Mouse (Mus musculus) granulocyte monocyte progenitor cell, adult 5-6 weeks (primary cell): ENCODE data around the gene Tln2. TPM values are rescaled to one million over a fixed set of nuclear protein-coding genes. Genes with fewer than 3 reads are reported as not detected.

Experiments used
- ATAC-seq: replicated peaks from 2 replicates; pipeline ENCODE4 v1.8.0; 2016; ENCODE audit warnings: mild to moderate bottlenecking, moderate TSS enrichment, inconsistent platforms; ENCODE audit not compliant: poor library complexity, severe bottlenecking
- total RNA-seq, 2 experiments: library from RNA; stranded (forward) in 1 of 2; stranded (reverse) in 1 of 2; fragments of 200-712, 200-1000 nt in 1 of 2; fragments of >200 nt in 1 of 2; fragmentation: Nextera tagmentation in 1 of 2; gene quantifications; 2 replicates each; pipeline ENCODE4 v1.2.3; 2014 to 2017

Gene Tln2
- total RNA-seq, 2 experiments from 2014 or later: 1.4 TPM; not detected in 1

DNA sequence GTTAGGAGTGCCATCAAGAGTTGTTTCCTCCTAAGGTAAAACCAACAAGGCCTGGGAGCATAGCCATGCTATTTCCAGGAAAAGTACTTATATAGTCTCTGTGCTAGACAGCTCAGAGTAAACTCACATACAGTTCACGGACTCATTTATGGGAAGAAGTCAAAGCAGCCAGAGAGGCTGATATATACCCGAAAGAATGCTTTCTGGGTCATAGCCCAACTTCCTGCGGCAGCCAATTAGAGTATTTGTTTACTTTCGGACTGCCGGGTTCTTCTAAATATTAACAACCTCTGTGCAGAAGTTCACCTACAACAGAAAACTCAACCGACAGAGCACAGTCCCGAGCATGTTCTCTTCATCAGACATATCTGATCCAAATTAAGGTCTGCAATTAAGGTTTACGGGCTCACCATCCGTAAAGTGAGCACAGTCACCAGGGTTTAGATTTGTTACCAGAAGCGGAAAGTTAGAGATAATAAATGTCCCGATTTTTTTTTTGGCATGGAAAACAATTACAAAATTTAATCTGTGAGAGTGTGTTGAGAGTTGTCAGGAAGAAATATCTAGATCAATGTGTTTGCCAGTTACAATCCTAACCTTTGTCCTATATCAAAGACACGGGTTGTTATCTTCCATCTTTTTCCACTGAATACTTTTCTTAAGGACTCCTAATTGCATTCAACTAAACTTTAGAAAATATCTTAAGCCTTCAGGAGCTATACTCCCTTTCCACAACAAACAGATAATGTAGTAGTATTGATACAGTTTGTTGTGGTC lies 323.9 kb downstream of the Tln2 start:
- ATAC-seq: no peak

DNA sequence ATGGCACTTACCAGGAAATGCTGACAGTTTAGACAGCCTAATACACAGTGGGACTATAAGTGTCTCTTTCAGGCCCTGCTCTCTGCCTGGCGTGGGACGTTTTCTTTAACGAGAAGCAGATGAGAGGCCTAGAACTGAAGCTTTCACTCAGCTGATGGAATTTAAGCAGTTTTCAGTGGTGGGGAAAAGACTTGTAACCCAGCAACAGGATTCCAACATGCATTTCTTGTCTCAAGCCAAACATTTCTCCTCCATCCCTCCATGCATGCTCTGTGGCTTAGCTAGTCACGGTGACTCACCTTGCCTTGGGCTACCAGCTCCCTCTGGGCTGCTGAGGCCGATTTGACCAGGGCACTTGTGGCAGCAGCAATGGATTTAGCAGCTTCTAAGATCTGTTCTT lies 330.5 kb downstream of the Tln2 start:
- ATAC-seq: no peak

DNA sequence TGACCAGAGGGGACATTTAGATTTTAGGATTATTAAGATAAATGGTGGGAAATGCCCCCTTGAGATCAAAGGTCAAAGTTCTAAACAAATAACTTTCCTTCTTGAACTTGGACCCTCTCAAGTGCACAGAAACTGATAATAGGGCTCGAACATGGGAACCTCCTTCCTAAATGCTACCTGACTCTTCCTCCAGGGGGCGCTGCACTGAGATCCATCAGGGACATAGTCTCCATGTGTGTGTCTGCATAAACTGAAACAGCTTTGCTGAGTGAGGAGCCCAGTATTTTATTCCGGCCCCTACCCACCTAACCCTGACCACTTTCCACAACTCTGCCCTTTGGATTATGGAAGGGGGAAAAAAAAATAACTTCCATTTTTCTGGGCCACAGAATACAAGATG lies 339.1 kb downstream of the Tln2 start:
- ATAC-seq: no peak

DNA sequence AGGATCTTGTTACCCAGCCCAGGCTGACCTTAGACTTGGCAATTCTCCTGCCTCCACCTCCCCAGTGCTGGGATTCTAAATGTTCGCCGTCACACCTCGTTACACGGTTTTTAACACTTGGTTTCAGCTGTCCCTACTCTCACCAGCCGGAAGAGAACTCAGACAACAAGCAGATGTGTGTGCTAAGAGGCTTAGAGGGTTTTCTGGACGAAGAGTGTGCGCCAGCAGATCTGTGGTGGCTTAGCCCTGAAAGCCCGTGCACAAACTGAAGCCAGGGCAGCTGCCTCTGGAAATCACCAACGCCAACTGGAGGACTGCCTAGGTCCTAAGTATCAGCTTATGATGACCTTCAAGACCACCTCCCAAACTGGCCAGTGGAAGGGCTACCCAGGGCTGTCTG lies 341.5 kb downstream of the Tln2 start:
- ATAC-seq: no peak

DNA sequence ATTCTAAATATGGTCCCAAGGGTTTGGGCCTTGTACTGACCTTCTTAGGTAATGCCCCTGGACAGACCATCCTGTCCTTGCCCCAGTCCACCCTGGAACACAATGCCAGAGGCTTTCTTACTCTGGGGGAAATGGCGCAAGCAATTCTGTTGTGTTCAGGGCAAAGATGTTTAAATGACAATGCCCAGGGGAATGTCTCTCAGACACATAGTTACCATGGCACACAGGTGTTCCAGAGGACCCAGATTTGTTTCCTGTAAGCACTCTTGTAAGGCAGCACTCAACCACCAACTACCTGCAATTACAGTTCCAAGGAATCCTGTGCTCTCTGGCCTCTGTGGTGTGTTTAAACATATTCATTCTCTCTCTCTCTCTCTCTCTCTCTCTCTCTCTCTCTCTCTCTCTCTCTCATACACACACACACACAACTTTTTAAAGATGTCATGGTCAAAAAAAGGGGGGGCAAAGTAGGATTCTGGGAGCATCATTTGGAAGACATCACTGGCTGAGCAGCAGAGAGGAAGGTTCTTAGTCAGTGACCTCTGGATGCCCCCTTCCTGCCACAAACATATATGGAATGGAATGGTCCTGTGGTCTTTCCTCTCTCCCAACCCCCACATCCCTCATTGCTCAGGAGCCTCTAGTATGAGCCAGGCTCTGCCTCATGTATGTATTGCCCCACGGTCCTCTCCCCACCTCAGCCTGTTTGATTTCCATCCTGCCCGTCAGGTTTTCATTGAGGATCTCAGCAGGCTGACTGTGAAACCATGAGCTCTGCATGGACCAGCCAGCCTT lies 345.1 kb downstream of the Tln2 start:
- ATAC-seq: no peak

DNA sequence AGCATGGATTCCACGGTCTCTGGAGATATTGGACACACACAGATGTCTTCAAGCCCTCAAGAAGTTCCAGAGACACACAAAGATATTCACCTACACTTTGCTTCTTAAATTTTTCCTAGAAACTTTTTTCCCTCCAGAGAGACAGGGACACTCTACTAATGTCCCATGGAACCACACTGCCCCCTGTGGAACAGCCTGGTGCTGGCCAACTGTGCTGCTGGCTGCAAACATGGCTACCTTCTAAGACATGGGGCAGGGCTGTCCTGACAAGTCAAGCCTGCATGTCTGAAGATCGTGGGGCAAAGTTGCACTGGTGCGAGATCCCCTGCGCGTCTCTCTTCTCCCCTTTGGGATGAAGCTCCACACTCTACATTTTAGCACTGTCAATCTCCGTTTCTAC lies 346.2 kb downstream of the Tln2 start:
- no peak for ATAC-seq

DNA sequence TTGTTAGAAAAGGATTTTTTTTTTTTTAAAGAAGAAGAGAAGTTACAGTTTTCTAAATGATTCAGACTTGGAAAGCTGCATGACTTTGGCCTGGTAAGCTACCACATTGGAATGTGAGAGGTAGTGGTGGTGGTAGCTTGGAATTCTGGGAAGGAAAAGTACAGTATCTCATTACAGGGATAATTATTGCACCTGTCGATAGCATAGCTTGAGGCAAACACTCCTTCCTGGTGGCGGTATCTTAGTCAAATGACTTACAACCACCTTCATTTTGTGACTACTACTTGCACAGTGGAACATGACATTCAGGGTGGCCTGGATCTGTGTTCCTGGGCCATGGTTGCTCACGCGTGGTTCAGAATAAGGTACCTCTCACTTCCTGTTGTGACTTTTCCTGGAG lies 348.3 kb downstream of the Tln2 start:
- no peak for ATAC-seq

DNA sequence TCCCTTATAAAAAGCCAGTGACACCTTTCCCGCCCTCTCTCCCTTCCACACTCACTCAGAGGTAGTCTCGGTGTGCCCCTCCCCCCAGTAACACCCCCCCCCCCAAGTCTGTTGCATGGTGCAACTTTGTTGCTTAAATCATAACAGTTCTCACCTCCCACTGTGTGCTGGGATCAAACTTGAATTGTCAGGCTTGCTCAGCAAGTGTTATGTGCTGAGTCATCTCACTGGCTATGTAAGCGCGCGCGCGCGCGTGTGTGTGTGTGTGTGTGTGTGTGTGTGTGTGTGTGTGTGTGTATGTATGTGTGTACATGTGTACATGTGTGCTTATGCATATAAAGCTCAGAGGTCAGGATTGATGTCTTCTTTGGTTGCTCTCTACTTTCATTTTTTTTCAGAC lies 350.1 kb downstream of the Tln2 start:
- ATAC-seq: no peak

DNA sequence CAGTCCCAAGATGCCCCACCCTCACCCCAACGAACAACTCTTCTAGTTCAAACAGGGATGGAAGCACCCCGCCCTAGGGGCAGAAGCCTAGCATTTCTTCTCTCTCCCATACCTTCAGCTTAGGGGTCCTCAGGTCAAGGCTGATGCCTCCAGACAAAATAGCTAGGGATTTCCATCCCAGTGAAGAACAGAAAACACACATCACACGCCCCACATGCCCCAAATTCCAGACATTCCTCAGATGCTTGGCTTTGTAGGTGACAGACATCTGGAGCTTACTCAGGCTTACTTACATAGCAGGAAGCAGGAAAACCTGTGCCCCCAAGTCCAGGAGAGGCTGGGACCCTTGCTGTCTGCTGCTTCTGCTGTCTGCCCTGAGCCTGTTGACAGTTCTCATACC lies 351.1 kb downstream of the Tln2 start:
- no peak for ATAC-seq

DNA sequence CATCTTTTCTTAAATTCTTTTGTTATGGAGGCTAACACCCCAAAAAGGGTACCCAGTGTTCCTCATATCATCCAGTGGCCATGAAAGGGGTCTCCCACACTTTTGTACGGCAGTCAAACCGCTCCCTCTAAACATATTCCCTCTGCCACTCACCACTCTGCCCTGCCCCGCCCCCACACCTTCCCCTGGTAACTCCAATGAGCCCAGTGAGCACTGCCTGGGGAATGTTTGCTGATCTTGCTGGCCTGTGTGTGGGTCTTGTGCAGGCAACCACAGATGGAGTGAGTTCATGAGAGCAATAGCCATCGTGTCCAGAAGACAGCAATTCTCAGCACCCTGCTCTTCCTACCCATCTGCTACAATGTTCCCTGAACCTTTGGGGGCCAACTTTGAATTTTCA lies 354.3 kb downstream of the Tln2 start:
- ATAC-seq: no peak

DNA sequence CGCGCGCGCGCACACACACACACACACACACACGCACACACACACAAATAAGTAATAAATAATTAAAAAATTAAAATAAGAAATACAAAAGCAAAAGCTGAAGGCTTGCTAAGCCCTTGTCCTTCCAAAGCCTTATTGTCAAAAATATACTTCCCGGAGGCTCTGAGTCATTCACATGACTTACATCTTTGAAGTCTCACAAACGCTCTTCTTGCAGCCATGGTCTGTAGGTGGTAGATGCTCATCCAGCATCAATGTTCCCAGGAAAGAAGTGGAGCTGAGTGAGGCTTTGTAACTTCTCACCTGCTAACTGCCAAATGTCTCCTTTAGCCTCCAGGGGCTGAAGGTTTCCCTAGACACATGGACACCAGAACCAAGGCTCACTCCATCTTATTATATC lies 362.9 kb downstream of the Tln2 start:
- ATAC-seq: no peak

DNA sequence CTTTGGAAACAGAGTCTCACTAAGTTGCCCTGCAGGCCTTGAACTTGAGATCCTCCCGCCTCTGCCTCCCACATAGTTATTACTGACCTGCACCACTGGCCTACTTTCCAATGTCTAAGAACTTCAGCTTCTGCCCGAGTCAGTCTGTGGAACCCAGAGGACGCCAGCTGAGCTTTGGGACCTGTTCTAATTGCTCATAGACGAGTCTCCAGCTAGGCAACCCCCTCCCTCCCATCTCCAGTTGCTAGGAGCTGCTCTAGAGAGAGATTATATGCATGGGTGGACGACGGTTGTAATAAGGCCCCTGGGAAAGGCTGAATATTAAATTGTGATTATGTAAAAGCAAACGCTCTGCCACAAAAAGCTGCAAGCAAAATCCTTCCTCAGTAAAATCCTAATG lies 364.2 kb downstream of the Tln2 start:
- no peak for ATAC-seq

DNA sequence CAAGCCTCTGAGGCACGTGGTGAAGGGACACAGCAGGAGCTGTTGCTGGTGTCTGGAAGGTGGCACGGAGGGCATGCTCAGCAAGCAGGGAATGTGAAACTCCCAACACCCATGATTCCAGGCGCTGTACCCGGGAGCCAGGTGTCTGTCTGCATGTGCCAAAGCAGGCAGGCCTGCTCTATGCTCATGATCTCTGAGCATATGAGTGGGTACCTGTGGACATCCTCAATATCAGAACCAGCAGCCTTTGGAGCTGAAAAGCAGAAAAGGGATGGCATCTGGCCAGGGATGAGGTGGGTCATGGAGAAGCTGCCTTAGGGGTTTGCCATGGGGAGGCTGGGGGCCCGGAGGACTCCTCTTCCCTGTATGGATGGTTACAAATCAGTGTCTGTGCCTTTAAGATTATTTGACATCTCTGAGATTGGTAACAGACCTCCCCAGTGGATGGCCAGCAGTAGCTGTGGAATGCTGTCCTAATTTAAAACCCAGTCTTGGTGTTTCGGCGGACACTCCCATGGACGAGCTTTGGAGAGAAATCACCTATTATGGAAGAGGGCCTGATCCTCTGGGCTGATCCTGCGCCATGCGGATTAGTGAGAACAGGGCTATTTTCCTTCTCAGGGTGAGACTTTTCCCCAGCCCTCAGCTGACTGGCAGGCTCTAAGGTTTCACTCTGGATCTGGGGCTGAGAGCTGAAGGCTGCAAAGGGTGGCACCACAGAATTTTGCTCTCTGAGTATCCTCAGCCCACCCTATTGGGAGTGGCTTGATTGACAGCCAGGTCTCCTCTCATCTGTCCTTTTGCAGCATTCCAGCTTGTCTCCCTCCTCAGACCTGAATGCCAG lies 367.8 kb downstream of the Tln2 start:
- no peak for ATAC-seq

DNA sequence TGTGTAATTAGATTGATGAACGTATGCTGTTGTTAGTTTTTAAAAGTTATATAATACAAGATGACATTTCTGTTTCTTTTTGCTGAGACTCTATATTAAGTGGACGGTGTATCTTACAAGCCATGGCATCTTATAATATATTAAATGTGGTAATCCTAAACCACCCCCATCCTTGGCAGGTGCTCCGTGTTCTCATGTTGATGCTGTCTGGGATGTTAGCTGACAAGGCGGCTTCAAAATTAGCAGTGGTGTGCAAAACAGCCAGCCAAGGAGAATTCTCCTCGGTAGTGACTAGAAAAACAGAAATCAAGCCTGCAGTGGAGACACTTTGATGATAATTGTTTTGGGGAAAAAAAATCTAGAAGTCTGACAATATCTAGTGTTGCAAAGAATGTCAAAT lies 371.8 kb downstream of the Tln2 start:
- no peak for ATAC-seq

DNA sequence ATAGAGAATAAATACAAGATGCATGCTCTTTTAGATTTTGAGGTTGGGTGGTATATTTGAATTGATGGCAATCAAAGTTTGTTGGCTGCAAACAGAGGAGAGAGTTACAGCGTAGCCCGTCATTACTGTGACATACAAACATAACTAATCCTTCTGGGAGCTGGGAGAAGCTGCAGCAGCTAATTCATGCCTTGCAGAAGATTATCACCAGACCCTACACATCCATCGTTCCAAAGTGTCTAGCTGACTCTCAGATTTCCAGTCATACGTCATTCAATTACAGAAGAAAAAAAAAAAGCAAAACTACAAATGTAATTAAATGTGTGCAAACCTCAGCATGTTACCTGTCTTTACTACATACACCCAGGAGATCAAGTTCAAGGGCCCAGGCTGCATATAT lies 372.3 kb downstream of the Tln2 start:
- ATAC-seq: no peak

DNA sequence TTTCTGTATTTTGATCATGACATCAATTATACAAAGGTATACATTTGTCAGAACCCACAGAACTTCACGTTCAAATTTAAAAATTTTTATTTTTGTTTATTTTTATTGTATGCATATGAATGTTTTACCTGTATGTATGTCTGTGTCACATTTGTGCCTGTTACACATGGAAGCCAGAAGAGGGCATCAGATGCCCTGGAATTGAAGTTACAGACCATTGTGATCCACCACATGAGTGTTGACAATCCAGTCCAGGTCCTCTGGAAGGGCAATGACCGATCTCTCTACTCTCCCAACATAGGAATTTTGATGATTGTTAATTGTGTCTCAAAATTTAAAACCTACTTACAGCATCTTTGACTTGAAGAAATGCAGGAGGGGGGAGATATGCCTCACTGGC lies 374.9 kb downstream of the Tln2 start:
- ATAC-seq: no peak

DNA sequence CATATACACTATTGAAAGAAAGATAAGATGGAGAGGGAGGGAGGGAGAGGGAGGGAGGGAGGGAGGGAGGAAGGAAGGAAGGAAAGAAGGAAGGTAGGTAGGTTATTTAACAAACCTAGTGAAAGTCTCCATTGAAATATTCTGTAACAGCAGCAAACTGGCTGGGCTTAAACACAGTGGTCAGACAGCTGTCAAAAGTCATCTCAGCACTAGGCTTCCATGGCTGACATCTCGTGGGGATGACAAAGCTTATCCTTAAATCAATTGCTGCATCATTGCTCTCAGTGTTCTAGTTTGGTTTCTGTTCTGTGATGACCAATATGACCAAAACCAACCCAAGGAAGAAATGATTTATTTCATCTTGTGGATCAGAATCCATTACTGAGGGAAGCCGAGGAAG lies 376.0 kb downstream of the Tln2 start:
- no peak for ATAC-seq

DNA sequence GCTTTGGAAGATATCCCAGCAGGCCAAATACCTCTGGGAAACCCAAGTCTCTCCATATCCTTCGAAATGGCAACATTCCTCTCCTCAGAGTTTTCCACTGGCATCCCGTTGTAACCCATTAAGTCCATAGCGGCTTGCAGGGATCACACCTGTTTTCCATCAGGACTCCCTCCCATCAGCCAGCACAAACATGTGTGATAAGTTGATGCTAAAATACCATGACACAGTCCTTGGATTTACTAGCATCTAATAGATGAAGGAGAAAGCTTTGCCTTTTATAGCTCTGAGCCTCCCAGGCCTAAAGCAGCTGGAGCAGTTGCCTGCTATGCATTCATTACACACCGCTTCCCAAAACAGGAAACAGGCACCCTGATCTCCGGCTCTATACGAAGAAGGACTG lies 377.5 kb downstream of the Tln2 start:
- ATAC-seq: no peak

DNA sequence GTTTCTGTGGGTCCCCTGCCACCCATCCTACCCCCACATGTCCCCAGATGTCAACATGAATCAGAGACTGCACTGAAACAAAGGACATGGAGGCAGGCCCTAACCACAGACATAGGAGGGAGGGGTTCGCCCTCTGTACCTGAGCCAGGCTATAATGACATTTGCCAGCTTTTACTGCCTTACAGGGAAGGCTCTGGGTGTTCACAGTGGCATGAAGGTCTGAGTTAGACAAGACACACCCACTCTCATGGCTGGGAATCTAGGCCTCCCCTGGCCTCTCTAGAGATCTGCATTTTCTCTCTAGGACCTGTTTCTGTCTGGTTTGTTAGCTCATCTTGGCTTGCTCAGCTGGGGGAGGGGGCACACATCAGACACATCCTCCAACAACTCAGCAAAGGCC lies 380.8 kb downstream of the Tln2 start:
- no peak for ATAC-seq

DNA sequence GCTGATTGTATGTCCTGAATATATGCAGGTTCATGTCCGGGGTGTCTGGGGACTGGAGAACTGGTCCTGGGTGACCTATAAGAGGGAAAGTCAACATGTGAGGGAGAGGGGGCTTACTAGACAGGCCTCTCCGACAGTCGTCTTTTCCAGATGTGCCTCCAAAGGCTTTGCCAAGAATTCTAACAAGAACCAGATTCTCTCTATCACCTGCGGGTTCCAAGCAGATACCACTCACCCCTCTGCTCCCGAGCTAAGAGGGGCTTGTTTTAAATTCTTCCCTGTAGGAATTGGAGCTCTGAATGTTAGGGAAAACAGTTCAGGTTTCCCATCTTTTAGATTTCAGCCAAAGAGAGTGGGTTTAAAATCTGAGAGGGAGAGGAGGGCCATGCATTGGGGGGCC lies 381.3 kb downstream of the Tln2 start:
- ATAC-seq: no peak

DNA sequence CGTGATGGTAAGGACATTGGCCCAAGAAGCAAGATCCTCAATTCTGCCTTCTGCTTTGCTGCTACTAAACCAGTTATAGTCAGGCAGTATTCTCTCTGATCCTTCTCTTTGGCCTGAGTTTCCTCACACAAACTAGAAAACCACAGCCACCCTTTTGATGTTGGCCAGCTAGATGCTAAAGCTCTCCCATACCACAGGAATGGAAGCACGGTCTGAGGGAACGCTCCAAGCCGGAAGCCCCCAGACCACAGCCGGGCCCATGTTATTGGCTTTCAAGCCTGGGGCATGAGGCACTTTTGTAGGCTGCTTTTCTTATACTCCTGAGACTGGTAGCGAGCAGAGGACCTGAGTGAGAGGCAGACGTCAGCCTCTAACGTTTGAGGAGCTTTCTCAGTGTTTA lies 383.4 kb downstream of the Tln2 start:
- ATAC-seq: no peak
